Mouse (Mus musculus) midbrain, embryonic 11.5 days (tissue): ENCODE measurements around the gene Mid1. TPM values are rescaled to one million over a fixed set of nuclear protein-coding genes. Genes with fewer than 3 reads are reported as not detected.

Source experiments
- ATAC-seq: fragments of 200-750 bp; cut with Nextera tagmentation; 2 replicates; pipeline ENCODE4 v1.8.0; 2017; ENCODE audit warnings: moderate TSS enrichment, moderate library complexity; ENCODE audit not compliant: low FRiP score
- DNase-seq: peaks from one replicate; pipeline ENCODE4 v3.0.0; 2015; ENCODE audit warnings: low spot score; ENCODE audit errors: missing footprints
- H3K27ac ChIP-seq: fragments of 300-500 bp; sonication (generic); 2 replicates; pipeline ENCODE4 v1.5.1; 2014; ENCODE audit warnings: low read depth, low read length
- H3K27me3 ChIP-seq: fragments of 300-500 bp; sonication (generic); 2 replicates; pipeline ENCODE4 v1.6.1; 2014; ENCODE audit warnings: mild to moderate bottlenecking, low read length, moderate library complexity, mixed read lengths; ENCODE audit not compliant: control insufficient read depth, insufficient read depth
- H3K36me3 ChIP-seq: fragments of 300-500 bp; sonication (generic); 2 replicates; pipeline ENCODE4 v1.6.1; 2014; ENCODE audit warnings: mild to moderate bottlenecking, low read length, moderate library complexity, mixed read lengths; ENCODE audit not compliant: control insufficient read depth, insufficient read depth
- H3K4me1 ChIP-seq: fragments of 300-500 bp; sonication (generic); 2 replicates; pipeline ENCODE4 v1.6.1; 2014; ENCODE audit warnings: low read length; ENCODE audit not compliant: control insufficient read depth, insufficient read depth
- H3K4me2 ChIP-seq: fragments of 300-500 bp; sonication (generic); 2 replicates; pipeline ENCODE4 v1.6.1; 2014; ENCODE audit warnings: mild to moderate bottlenecking, moderate library complexity
- H3K4me3 ChIP-seq: fragments of 300-500 bp; sonication (generic); 2 replicates; pipeline ENCODE4 v1.5.1; 2014; ENCODE audit warnings: low read depth, low read length
- H3K9ac ChIP-seq: fragments of 300-500 bp; sonication (generic); 2 replicates; pipeline ENCODE4 v1.6.1; 2014; ENCODE audit warnings: low read length
- H3K9me3 ChIP-seq: fragments of 300-500 bp; sonication (generic); 2 replicates; pipeline ENCODE4 v1.6.1; 2016; ENCODE audit warnings: low read length; ENCODE audit not compliant: control insufficient read depth
- WGBS: fragments of 180-500 bp; shearing (Covaris S2); extraction: QIAGEN DNeasy Blood & Tissue Kit; methylation state at CpG from one replicate; pipeline ENCODE4 v1.1.7; 2014; 5-methylcytosine and 5-hydroxymethylcytosine counted together
- polyA plus RNA-seq: library from polyadenylated mRNA; unstranded; fragments of >200 nt; fragmentation: Nextera tagmentation; extraction: Ambion mirVana; gene quantifications from 2 replicates; pipeline ENCODE4 v1.2.1, GENCODE M21; 2014

The Mid1 gene
- polyA plus RNA-seq, 1 experiment from 2014 or later = 31.5 TPM

DNA sequence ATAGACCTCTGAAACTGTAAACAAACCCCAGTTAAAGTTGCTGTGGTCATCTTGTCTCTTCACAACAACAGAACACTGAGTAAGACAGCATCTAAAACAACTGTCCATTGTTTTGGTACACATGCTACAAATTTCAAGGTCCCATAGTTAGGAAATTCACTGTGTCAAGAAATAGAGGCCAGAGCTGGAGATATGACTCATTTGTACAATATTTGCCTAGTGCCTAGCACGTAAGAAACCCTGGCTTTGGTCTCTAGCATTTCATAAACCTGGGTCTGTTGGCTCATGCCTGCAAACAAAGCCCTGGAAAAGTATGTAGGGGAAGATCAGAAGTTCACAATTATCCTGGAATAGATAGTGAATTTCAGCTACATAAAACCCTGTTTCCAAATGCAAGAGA is 178.8 kb downstream of the Mid1 start:
- WGBS = 69% methylated on average over 1 of the region's 1 CpGs
- Histone ChIP-seq H3K4me3 (no peak overlapping the region), H3K9me3 (no peaks in the 10 kb centered on the region), H3K4me2 (no peak overlapping the region), H3K9ac (no peak overlapping the region), H3K27me3 (peaks cover 6% of the 10 kb centered on the region), H3K27ac (no peak overlapping the region), H3K4me1 (no peaks in the 10 kb centered on the region), H3K36me3 (no peaks in the 10 kb centered on the region)
- DNase-seq (no peak), ATAC-seq (no peak)

DNA sequence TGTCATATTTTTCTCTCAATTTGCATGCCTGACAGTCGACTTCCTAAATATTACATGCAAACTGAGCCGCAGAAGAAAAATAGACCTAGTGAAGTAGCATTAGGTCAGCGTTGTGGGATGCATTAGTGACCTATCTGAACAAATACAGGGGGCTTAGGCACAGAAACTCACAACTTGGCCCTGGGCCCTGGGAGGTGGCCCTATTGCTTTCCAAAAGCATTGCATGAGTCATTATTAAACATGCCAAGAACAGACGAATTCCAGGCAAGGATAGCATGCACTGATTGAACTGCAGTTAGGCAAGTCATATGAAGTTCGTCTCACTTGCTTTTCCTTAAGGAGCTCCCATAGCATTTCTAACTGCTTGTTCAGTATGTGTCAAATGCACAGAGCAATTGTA is 183.2 kb downstream of the Mid1 start:
- no peak for ATAC-seq
- WGBS = 80% methylated on average over 5 of the region's 5 CpGs
- H3K27me3 ChIP-seq = peaks cover 5% of the 10 kb centered on the region; the same call in 1 of the 2 replicates

DNA sequence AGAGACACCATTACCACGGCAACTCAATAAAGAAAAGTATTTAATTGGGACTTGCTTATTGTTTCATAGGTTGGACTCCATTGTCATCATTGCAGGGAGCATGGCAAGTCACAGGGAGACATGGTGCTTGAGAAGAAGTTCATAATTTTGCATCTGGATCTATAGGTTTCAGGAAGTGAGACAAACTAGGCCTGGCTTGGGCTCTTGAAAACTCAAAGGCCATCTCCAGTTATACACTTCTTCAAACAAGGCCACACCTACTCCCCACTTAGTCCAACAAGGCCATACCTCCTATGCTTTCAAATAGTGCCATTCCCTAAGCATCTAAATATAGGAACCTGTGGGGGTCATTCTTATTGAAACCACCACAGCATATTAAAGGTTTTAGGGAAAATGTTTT is 189.5 kb downstream of the Mid1 start:
- 87% methylated on average over 1 of the region's 1 CpGs for WGBS
- no peak overlapping the region for H3K9ac ChIP-seq
- ATAC-seq (no peak), DNase-seq (no peak)
- no peak overlapping the region for H3K4me3 ChIP-seq
- H3K27me3 ChIP-seq = peaks cover 4% of the 10 kb centered on the region
- no peaks in the 10 kb centered on the region for H3K36me3 ChIP-seq
- H3K9me3 ChIP-seq = no peaks in the 10 kb centered on the region
- no peak overlapping the region for H3K4me2 ChIP-seq
- no peaks in the 10 kb centered on the region for H3K4me1 ChIP-seq
- no peak overlapping the region for H3K27ac ChIP-seq

More for the DNA sequence above, 183.2 kb downstream of the Mid1 start:
- H3K4me1 ChIP-seq = no peaks in the 10 kb centered on the region
- no peak for DNase-seq
- no peak overlapping the region for H3K4me2 ChIP-seq
- H3K27ac ChIP-seq = no peak overlapping the region
- no peaks in the 10 kb centered on the region for H3K9me3 ChIP-seq
- no peak overlapping the region for H3K9ac ChIP-seq
- no peaks in the 10 kb centered on the region for H3K36me3 ChIP-seq
- no peak overlapping the region for H3K4me3 ChIP-seq

DNA sequence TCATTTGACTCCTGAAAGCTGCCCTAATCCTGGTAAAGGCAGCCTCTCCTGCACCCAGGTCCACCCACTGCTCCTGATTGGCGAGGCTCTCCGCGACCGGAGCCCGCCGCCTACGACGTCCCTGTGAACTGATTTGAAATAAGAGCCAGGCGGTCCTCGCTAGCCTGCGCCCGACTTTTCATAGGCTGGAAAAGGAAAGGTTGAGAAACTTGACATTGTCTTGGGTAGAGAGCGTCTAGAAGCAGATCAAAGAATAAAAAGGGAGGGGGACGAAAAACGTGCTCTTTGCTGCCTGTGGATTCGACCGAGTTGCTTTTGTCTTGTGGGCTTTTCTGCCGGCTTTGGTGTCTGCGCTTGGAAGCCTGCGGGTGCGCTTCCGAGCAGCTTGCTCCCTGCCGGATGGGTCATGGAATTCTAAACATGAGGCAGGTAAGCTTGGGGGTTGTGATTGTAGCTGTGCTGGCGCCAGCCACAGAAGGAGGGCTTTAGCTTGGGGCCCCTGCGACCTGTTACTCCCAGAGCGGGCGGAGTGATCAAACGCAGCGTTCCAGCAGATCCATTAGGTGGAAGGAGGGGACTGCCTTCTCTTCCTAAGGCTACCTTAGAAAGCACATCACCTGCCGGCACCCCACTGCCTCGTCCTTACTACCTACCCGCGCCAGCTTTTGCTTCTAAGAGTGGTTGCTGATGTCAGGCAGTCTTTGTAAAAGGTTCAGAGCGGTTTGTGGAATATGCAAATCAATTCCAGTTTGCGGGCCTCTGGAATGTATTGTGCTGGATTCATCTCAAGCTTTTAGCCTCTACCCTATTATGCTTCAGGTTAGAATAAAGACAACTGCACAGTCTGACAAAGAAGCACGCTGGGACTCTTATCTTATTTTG is 194.7 kb downstream of the Mid1 start:
- H3K27ac ChIP-seq = peak overlapping the region; percentile 89
- peak overlapping the region; percentile 61 for H3K4me3 ChIP-seq
- DNase-seq (peak; percentile 93), ATAC-seq (peak; percentile 92)
- H3K36me3 ChIP-seq = no peaks in the 10 kb centered on the region
- H3K9ac ChIP-seq = peak overlapping the region; percentile 78
- peaks cover 6% of the 10 kb centered on the region; the same call in 1 of the 2 replicates for H3K27me3 ChIP-seq
- 8% methylated on average over 36 of the region's 36 CpGs for WGBS
- H3K9me3 ChIP-seq = no peaks in the 10 kb centered on the region
- peaks cover 2% of the 10 kb centered on the region; the same call in 1 of the 2 replicates for H3K4me1 ChIP-seq
- peak overlapping the region; percentile 57 for H3K4me2 ChIP-seq

DNA sequence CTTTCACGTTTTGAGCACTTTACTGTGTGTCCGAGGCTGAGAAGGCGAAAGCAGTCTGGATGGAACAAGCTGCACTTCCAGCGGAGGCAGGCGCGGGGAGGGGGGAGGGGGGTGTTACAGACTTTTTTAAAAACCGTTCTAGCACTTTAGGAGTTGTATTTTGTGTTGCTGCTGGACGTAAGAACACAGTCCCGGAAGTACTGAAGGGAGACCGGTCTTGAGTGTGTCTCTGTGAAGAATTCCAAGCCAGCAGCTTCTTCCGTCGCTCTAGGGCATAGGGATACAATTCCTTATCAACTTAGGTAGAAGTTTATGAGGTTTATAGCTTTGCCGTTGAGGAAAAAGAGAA is 195.3 kb downstream of the Mid1 start:
- peak overlapping the region; percentile 57 for H3K4me2 ChIP-seq
- H3K27ac ChIP-seq = peak overlapping the region; percentile 89
- peak overlapping the region; percentile 61 for H3K4me3 ChIP-seq
- H3K36me3 ChIP-seq = no peaks in the 10 kb centered on the region
- peaks cover 6% of the 10 kb centered on the region; the same call in 1 of the 2 replicates for H3K27me3 ChIP-seq
- H3K9me3 ChIP-seq = no peaks in the 10 kb centered on the region
- 0 out of 2 replicates have a peak, but pooled peaks have one; percentile 0 for ATAC-seq
- peak; percentile 85 for DNase-seq
- H3K9ac ChIP-seq = peak overlapping the region; percentile 78
- H3K4me1 ChIP-seq = peaks cover 2% of the 10 kb centered on the region; the same call in 1 of the 2 replicates
- 9% methylated on average over 13 of the region's 13 CpGs for WGBS

DNA sequence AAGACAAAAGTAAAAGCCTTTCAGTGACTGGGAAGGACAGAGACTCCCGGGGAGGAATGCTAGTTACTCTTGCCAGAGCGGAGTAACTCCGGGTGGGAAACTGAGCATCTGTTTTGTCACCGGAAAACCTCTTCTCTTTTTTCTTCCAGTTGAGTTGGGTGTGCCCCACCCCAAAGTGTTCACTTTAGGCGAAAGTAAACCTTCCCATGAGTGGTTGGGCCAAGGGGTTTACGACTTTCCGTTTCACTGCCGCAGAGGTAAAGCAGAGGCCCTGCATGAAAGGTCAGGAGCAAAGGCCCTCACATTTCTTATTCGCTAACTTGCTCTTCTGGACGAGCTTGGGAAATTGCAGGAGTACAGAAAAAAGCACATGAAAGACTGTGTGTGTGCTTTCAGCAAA is 195.8 kb downstream of the Mid1 start:
- no peak for DNase-seq
- Histone ChIP-seq H3K4me3 (peak overlapping the region; percentile 61), H3K4me2 (peak overlapping the region; percentile 57), H3K4me1 (peaks cover 2% of the 10 kb centered on the region; the same call in 1 of the 2 replicates), H3K9me3 (no peaks in the 10 kb centered on the region), H3K36me3 (no peaks in the 10 kb centered on the region), H3K27me3 (peaks cover 6% of the 10 kb centered on the region; the same call in 1 of the 2 replicates), H3K9ac (peak overlapping the region; percentile 78), H3K27ac (peak overlapping the region; percentile 89)
- ATAC-seq = no peak
- WGBS = 13% methylated on average over 10 of the region's 10 CpGs

DNA sequence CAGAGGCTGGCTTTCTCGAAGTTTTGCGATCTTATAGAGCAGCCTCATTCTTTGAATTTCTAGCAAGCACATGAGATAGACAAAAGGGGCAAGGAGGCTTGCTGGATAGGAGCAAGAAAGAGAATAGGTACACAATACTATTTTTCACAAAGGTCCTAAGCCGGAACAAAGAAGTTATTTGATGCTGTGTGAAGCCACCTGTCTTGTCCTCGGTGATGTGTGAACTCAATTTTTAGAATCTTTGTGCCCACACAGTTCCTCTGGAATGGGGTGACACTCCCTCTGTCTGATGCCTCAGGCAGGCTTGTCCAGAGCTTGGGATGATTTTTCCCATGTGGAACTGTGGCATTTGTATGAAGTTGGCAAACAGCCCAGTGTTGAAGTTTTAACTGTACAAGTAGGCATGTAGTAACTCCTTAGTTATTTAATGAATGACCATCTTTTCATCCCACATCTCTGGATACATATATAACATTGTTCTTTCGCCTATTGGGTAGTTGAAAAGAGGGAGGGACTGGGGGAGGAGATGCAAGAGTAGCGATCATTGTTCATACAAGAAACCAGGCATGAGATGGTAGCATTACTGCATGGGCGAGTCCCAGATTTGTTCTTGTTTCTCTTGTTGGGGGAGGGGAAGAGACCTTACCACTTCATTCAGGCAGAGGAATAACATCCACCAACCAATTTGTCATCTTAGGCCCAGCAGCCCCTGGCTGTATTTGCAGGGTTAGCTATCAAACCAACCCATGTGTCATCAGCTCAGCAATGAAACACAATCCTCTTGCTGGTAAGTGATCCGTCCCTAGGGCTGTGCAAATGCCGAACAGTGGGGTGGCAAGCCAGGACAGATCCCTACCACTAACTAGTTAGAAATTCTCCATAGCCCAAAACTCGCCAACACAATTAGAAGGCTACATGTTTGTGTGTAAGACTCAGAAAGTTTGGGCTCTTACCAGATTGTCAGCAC is 196.5 kb downstream of the Mid1 start:
- H3K27ac ChIP-seq = peak overlapping the region; percentile 89
- ATAC-seq (0 out of 2 replicates have a peak, but pooled peaks have one; percentile 6), DNase-seq (peak; percentile 90)
- H3K4me2 ChIP-seq = peak overlapping the region; percentile 57
- peak overlapping the region; percentile 78 for H3K9ac ChIP-seq
- H3K9me3 ChIP-seq = no peaks in the 10 kb centered on the region
- H3K4me3 ChIP-seq = peak overlapping the region; percentile 61
- 18% methylated on average over 10 of the region's 10 CpGs for WGBS
- H3K4me1 ChIP-seq = peaks cover 2% of the 10 kb centered on the region; the same call in 1 of the 2 replicates
- H3K27me3 ChIP-seq = peaks cover 6% of the 10 kb centered on the region; the same call in 1 of the 2 replicates
- no peaks in the 10 kb centered on the region for H3K36me3 ChIP-seq

DNA sequence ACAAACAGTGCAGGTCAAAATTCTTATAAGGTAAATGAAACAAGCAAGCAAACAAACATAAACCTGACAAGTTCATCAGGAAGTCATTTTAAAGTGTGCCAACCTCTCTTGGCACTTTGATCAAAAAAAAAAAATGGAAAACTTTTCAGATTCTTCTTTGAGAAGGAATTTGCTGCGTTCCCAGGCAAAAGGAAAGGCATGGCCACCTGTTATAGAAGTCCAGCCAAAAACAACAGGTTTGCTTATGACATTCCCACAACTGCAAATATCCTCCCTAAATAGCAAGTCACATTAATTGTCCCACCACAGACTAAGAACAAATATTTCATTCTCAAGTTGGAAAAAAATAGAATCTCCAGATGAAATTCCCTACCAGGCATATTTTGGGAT is 197.2 kb downstream of the Mid1 start:
- Histone ChIP-seq H3K27me3 (peaks cover 6% of the 10 kb centered on the region; the same call in 1 of the 2 replicates), H3K27ac (0 out of 2 replicates have a peak overlapping the region, but pooled peaks have one; percentile 89), H3K36me3 (no peaks in the 10 kb centered on the region), H3K4me3 (peak overlapping the region; percentile 61), H3K4me2 (peak overlapping the region; percentile 57), H3K4me1 (peaks cover 2% of the 10 kb centered on the region; the same call in 1 of the 2 replicates), H3K9ac (peak overlapping the region; percentile 78; the same call in 1 of the 2 replicates), H3K9me3 (no peaks in the 10 kb centered on the region)
- no peak for ATAC-seq
- WGBS = 50% methylated on average over 1 of the region's 1 CpGs
- DNase-seq = no peak
